Mouse (Mus musculus): ENCODE measurements around the gene Tcea3. TPM values are rescaled to one million over a fixed set of nuclear protein-coding genes. Genes with fewer than 3 reads are reported as not detected.

The Tcea3 gene
- polyA plus RNA-seq, 1 experiment = 1.8 TPM

GRCm38 (mm10) chr4:136217063-136217462 is 30.5 kb upstream of the Tcea3 start:
- Histone ChIP-seq H3K36me3 (ENCODE audit: control insufficient read depth, insufficient read depth, low read length) (no peaks in the 10 kb centered on the region), H3K4me1 (replicated peaks; ENCODE audit: control insufficient read depth, insufficient read depth, low read length) (0 out of 2 replicates have a peak, but pooled peaks cover 3% of the 10 kb centered on the region), H3K27ac (ENCODE audit: control insufficient read depth, insufficient read depth, low read length) (no peak overlapping the region), H3K4me3 (ENCODE audit: control insufficient read depth, insufficient read depth, low read length) (no peak overlapping the region), H3K27me3 (ENCODE audit: control insufficient read depth, insufficient read depth, low read length) (peaks cover 4% of the 10 kb centered on the region; the same call in 1 of the 2 replicates)
- TF ChIP-seq CTCF (IDR thresholded peaks at IDR 0.05; ENCODE audit: borderline replicate concordance, control insufficient read depth, extremely low read depth, insufficient read depth, low read length, poor library complexity) = no peak
- no peak for TF ChIP-seq POLR2A (IDR thresholded peaks at IDR 0.05; ENCODE audit: control insufficient read depth, extremely low read depth, insufficient read depth, low read length, poor library complexity)
- 82% methylated on average over 10 of the region's 10 CpGs for WGBS
- DNase-seq = no peak

- peaks cover 4% of the 10 kb centered on the region; the same call in 1 of the 2 replicates for H3K27me3 ChIP-seq (ENCODE audit: control insufficient read depth, insufficient read depth, low read length)
- TF ChIP-seq POLR2A (IDR thresholded peaks at IDR 0.05; ENCODE audit: control insufficient read depth, extremely low read depth, insufficient read depth, low read length, poor library complexity) (no peak), CTCF (IDR thresholded peaks at IDR 0.05; ENCODE audit: borderline replicate concordance, control insufficient read depth, extremely low read depth, insufficient read depth, low read length, poor library complexity) (no peak)
- 54% methylated on average over 18 of the region's 18 CpGs for WGBS
- H3K4me1 ChIP-seq (replicated peaks; ENCODE audit: control insufficient read depth, insufficient read depth, low read length) = 0 out of 2 replicates have a peak, but pooled peaks cover 3% of the 10 kb centered on the region
- H3K4me3 ChIP-seq (ENCODE audit: control insufficient read depth, insufficient read depth, low read length) = no peak overlapping the region
- no peak overlapping the region for H3K27ac ChIP-seq (ENCODE audit: control insufficient read depth, insufficient read depth, low read length)
- no peak for DNase-seq
- no peaks in the 10 kb centered on the region for H3K36me3 ChIP-seq (ENCODE audit: control insufficient read depth, insufficient read depth, low read length)
Measured at GRCm38 (mm10) chr4:136218595-136219214, 28.8 kb upstream of the Tcea3 start.

DNA sequence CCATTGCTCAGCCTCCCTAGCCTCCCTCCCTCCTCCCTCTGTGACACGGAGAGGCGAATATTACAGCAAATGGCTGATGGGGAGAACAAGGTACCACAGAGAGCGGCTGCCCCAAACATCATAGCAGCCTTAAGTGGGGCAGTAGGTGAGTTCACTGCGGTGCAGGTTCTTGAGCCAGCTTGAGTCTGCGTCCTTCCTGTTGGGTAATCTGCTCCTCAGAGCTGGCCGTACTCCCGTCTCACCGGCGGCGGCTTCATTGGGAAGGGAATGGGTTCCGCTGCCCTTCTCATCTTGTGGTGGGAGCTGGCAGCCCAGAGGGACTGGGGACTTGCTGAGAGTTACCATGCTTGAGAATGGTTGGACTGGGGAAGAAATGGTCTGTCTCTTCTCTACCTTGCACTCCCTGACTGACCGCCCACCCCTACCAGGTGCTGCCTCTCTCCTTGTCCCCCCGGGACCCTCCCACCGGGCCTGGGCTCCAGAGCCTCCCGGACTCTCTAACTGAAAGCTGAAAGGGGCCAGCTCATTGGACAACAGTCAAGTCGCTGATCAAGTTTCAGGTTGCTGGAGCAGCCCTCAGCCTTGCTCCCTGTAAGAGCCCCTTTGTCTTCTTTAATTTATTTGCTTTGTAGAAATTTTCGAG is 27.3 kb upstream of the Tcea3 start:
- Histone ChIP-seq H3K4me1 (replicated peaks; ENCODE audit: control insufficient read depth, insufficient read depth, low read length) (0 out of 2 replicates have a peak, but pooled peaks cover 3% of the 10 kb centered on the region), H3K36me3 (ENCODE audit: control insufficient read depth, insufficient read depth, low read length) (no peaks in the 10 kb centered on the region), H3K4me3 (ENCODE audit: control insufficient read depth, insufficient read depth, low read length) (no peak overlapping the region), H3K27me3 (ENCODE audit: control insufficient read depth, insufficient read depth, low read length) (peaks cover 4% of the 10 kb centered on the region; the same call in 1 of the 2 replicates), H3K27ac (ENCODE audit: control insufficient read depth, insufficient read depth, low read length) (no peak overlapping the region)
- DNase-seq = no peak
- 18% methylated on average over 17 of the region's 17 CpGs for WGBS
- TF ChIP-seq CTCF (IDR thresholded peaks at IDR 0.05; ENCODE audit: borderline replicate concordance, control insufficient read depth, extremely low read depth, insufficient read depth, low read length, poor library complexity) (no peak), POLR2A (IDR thresholded peaks at IDR 0.05; ENCODE audit: control insufficient read depth, extremely low read depth, insufficient read depth, low read length, poor library complexity) (no peak)

DNA sequence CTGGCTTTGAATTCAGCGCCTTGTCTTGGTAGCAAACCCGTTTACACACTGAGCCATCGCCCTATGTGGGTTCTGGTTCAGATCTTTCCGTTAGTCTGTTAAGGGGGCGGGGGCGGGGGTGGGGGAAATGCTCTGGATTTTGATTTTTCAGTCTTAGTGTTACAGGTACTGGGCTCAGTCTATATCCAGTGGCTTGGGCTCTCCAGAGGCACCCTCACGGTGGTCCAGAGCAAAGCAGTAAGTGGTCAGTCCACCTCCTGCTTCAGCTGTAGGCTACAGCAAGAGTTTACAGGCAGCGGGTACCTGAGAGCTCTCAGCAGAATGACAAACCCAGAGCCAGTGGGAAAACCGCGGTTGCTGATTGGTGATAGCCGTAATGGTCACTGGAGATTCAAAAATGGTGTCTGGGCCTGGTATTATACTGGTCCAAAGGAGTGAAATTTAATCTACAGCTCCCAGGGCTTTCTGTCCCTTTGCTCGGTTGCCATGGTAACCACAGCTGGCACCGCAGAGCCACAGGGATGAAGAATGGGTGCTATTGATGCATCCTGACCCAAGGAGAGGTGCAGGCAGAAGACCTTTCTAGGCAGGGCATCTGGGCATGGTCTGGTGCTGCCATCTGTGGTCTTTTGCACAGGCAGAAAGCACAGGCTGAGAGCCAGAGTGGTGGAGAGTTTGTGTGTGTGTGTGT is 23.8 kb upstream of the Tcea3 start:
- Histone ChIP-seq H3K27ac (ENCODE audit: control insufficient read depth, insufficient read depth, low read length) (no peak overlapping the region), H3K27me3 (ENCODE audit: control insufficient read depth, insufficient read depth, low read length) (peaks cover 2% of the 10 kb centered on the region; the same call in 1 of the 2 replicates), H3K36me3 (ENCODE audit: control insufficient read depth, insufficient read depth, low read length) (no peaks in the 10 kb centered on the region), H3K4me1 (replicated peaks; ENCODE audit: control insufficient read depth, insufficient read depth, low read length) (0 out of 2 replicates have a peak, but pooled peaks cover 3% of the 10 kb centered on the region), H3K4me3 (ENCODE audit: control insufficient read depth, insufficient read depth, low read length) (no peak overlapping the region)
- TF ChIP-seq POLR2A (IDR thresholded peaks at IDR 0.05; ENCODE audit: control insufficient read depth, extremely low read depth, insufficient read depth, low read length, poor library complexity) (no peak), CTCF (IDR thresholded peaks at IDR 0.05; ENCODE audit: borderline replicate concordance, control insufficient read depth, extremely low read depth, insufficient read depth, low read length, poor library complexity) (no peak)
- WGBS = 87% methylated on average over 13 of the region's 13 CpGs
- DNase-seq = no peak

GRCm38 (mm10) chr4:136224240-136224559 is 23.3 kb upstream of the Tcea3 start:
- Histone ChIP-seq H3K4me1 (replicated peaks; ENCODE audit: control insufficient read depth, insufficient read depth, low read length) (0 out of 2 replicates have a peak, but pooled peaks cover 3% of the 10 kb centered on the region), H3K36me3 (ENCODE audit: control insufficient read depth, insufficient read depth, low read length) (no peaks in the 10 kb centered on the region), H3K4me3 (ENCODE audit: control insufficient read depth, insufficient read depth, low read length) (no peak overlapping the region), H3K27ac (ENCODE audit: control insufficient read depth, insufficient read depth, low read length) (no peak overlapping the region), H3K27me3 (ENCODE audit: control insufficient read depth, insufficient read depth, low read length) (peaks cover 2% of the 10 kb centered on the region; the same call in 1 of the 2 replicates)
- TF ChIP-seq POLR2A (IDR thresholded peaks at IDR 0.05; ENCODE audit: control insufficient read depth, extremely low read depth, insufficient read depth, low read length, poor library complexity) = no peak
- no peak for TF ChIP-seq CTCF (IDR thresholded peaks at IDR 0.05; ENCODE audit: borderline replicate concordance, control insufficient read depth, extremely low read depth, insufficient read depth, low read length, poor library complexity)
- WGBS = 90% methylated on average over 5 of the region's 5 CpGs
- no peak for DNase-seq

GRCm38 (mm10) chr4:136224677-136225460 is 22.7 kb upstream of the Tcea3 start:
- no peak for DNase-seq
- WGBS = 70% methylated on average over 23 of the region's 23 CpGs
- H3K4me1 ChIP-seq (replicated peaks; ENCODE audit: control insufficient read depth, insufficient read depth, low read length) = 0 out of 2 replicates have a peak, but pooled peaks cover 2% of the 10 kb centered on the region
- no peak overlapping the region for H3K27ac ChIP-seq (ENCODE audit: control insufficient read depth, insufficient read depth, low read length)
- TF ChIP-seq POLR2A (IDR thresholded peaks at IDR 0.05; ENCODE audit: control insufficient read depth, extremely low read depth, insufficient read depth, low read length, poor library complexity) (no peak), CTCF (IDR thresholded peaks at IDR 0.05; ENCODE audit: borderline replicate concordance, control insufficient read depth, extremely low read depth, insufficient read depth, low read length, poor library complexity) (no peak)
- peaks cover 2% of the 10 kb centered on the region; the same call in 1 of the 2 replicates for H3K27me3 ChIP-seq (ENCODE audit: control insufficient read depth, insufficient read depth, low read length)
- H3K36me3 ChIP-seq (ENCODE audit: control insufficient read depth, insufficient read depth, low read length) = no peaks in the 10 kb centered on the region
- no peak overlapping the region for H3K4me3 ChIP-seq (ENCODE audit: control insufficient read depth, insufficient read depth, low read length)

Measured in thymus, adult 2 months (tissue).